Mouse (Mus musculus): ENCODE data around the gene Adad1. TPM values are rescaled to one million over a fixed set of nuclear protein-coding genes. Genes with fewer than 3 reads are reported as not detected.

Gene Adad1
- polyA plus RNA-seq (2014; fragmentation: Nextera tagmentation; extraction: Ambion mirVana), result 0.35 and 0.37 TPM in 2 replicates

GRCm38 (mm10) chr3:37063406-37063805 lies at the start of gene Adad1:
Gene Adad1 (plus strand): TSS chr3:37063527.
- ATAC-seq (replicated peaks; ENCODE audit: low FRiP score, low TSS enrichment, low read depth) (no peak), DNase-seq (ENCODE audit: low spot score) (no peak)
- peak within 1 kb of the TSS; percentile 46 for H3K4me2 ChIP-seq (ENCODE audit: low read length)
- H3K4me3 ChIP-seq (ENCODE audit: low read depth, low read length), result peak within 1 kb of the TSS; percentile 12
- no peaks in the 10 kb centered on the region for H3K4me1 ChIP-seq (replicated peaks; ENCODE audit: control insufficient read depth, insufficient read depth, low read length)
- no peaks in the 10 kb centered on the region for H3K27me3 ChIP-seq (replicated peaks; ENCODE audit: control insufficient read depth, insufficient read depth, low read length)
- 59% methylated on average over 37 of the region's 39 CpGs for WGBS
- peaks cover 12% of the 10 kb centered on the region for H3K9me3 ChIP-seq (ENCODE audit: control insufficient read depth, low read length)
- H3K9ac ChIP-seq (ENCODE audit: low read length), result no peak within 1 kb of the TSS
- no peak within 1 kb of the TSS for H3K27ac ChIP-seq (ENCODE audit: low read depth)
- H3K36me3 ChIP-seq (ENCODE audit: control insufficient read depth, insufficient read depth, low read length), result no peaks in the 10 kb centered on the region

- DNase-seq (ENCODE audit: low spot score) (no peak), ATAC-seq (replicated peaks; ENCODE audit: low FRiP score, low TSS enrichment, low read depth) (no peak)
- no peak overlapping the region for H3K9ac ChIP-seq (ENCODE audit: low read length)
- H3K4me3 ChIP-seq (ENCODE audit: low read depth, low read length), result no peak overlapping the region
- H3K27ac ChIP-seq (ENCODE audit: low read depth), result no peak overlapping the region
- no peak overlapping the region for H3K4me2 ChIP-seq (ENCODE audit: low read length)
- no peaks in the 10 kb centered on the region for H3K27me3 ChIP-seq (replicated peaks; ENCODE audit: control insufficient read depth, insufficient read depth, low read length)
- WGBS, result 85% methylated on average over 2 of the region's 2 CpGs
- peaks cover 66% of the 10 kb centered on the region for H3K36me3 ChIP-seq (ENCODE audit: control insufficient read depth, insufficient read depth, low read length)
- no peaks in the 10 kb centered on the region for H3K4me1 ChIP-seq (replicated peaks; ENCODE audit: control insufficient read depth, insufficient read depth, low read length)
- H3K9me3 ChIP-seq (ENCODE audit: control insufficient read depth, low read length), result no peaks in the 10 kb centered on the region
Observed at GRCm38 (mm10) chr3:37037979-37038378, 25.3 kb upstream of the Adad1 start.

GRCm38 (mm10) chr3:37039811-37040210 lies 23.5 kb upstream of the Adad1 start:
- H3K4me2 ChIP-seq (ENCODE audit: low read length), result no peak overlapping the region
- no peak overlapping the region for H3K4me3 ChIP-seq (ENCODE audit: low read depth, low read length)
- H3K9ac ChIP-seq (ENCODE audit: low read length), result no peak overlapping the region
- no peaks in the 10 kb centered on the region for H3K9me3 ChIP-seq (ENCODE audit: control insufficient read depth, low read length)
- H3K4me1 ChIP-seq (replicated peaks; ENCODE audit: control insufficient read depth, insufficient read depth, low read length), result no peaks in the 10 kb centered on the region
- no peak for DNase-seq (ENCODE audit: low spot score)
- H3K27ac ChIP-seq (ENCODE audit: low read depth), result no peak overlapping the region
- H3K36me3 ChIP-seq (ENCODE audit: control insufficient read depth, insufficient read depth, low read length), result peaks cover 71% of the 10 kb centered on the region
- no peak for ATAC-seq (replicated peaks; ENCODE audit: low FRiP score, low TSS enrichment, low read depth)
- no peaks in the 10 kb centered on the region for H3K27me3 ChIP-seq (replicated peaks; ENCODE audit: control insufficient read depth, insufficient read depth, low read length)

GRCm38 (mm10) chr3:37051491-37051890 lies 11.8 kb upstream of the Adad1 start:
- H3K27ac ChIP-seq (ENCODE audit: low read depth), result no peak overlapping the region
- H3K9me3 ChIP-seq (ENCODE audit: control insufficient read depth, low read length), result no peaks in the 10 kb centered on the region
- no peaks in the 10 kb centered on the region for H3K4me1 ChIP-seq (replicated peaks; ENCODE audit: control insufficient read depth, insufficient read depth, low read length)
- no peak overlapping the region for H3K9ac ChIP-seq (ENCODE audit: low read length)
- H3K27me3 ChIP-seq (replicated peaks; ENCODE audit: control insufficient read depth, insufficient read depth, low read length), result no peaks in the 10 kb centered on the region
- ATAC-seq (replicated peaks; ENCODE audit: low FRiP score, low TSS enrichment, low read depth) (no peak), DNase-seq (ENCODE audit: low spot score) (no peak)
- no peak overlapping the region for H3K4me2 ChIP-seq (ENCODE audit: low read length)
- no peak overlapping the region for H3K4me3 ChIP-seq (ENCODE audit: low read depth, low read length)
- H3K36me3 ChIP-seq (ENCODE audit: control insufficient read depth, insufficient read depth, low read length), result peaks cover 39% of the 10 kb centered on the region
- 96% methylated on average over 1 of the region's 1 CpGs for WGBS

- no peak for ATAC-seq (replicated peaks; ENCODE audit: low FRiP score, low TSS enrichment, low read depth)
- no peak overlapping the region for H3K4me3 ChIP-seq (ENCODE audit: low read depth, low read length)
- no peak overlapping the region for H3K9ac ChIP-seq (ENCODE audit: low read length)
- H3K27me3 ChIP-seq (replicated peaks; ENCODE audit: control insufficient read depth, insufficient read depth, low read length), result no peaks in the 10 kb centered on the region
- H3K27ac ChIP-seq (ENCODE audit: low read depth), result no peak overlapping the region
- no peaks in the 10 kb centered on the region for H3K36me3 ChIP-seq (ENCODE audit: control insufficient read depth, insufficient read depth, low read length)
- no peak overlapping the region for H3K4me2 ChIP-seq (ENCODE audit: low read length)
- H3K4me1 ChIP-seq (replicated peaks; ENCODE audit: control insufficient read depth, insufficient read depth, low read length), result no peaks in the 10 kb centered on the region
- DNase-seq (ENCODE audit: low spot score), result no peak
- H3K9me3 ChIP-seq (ENCODE audit: control insufficient read depth, low read length), result no peaks in the 10 kb centered on the region
Observed at GRCm38 (mm10) chr3:37073211-37073610, 9.9 kb downstream of the Adad1 start.

GRCm38 (mm10) chr3:37084860-37085259 lies 21.5 kb downstream of the Adad1 start:
- no peaks in the 10 kb centered on the region for H3K36me3 ChIP-seq (ENCODE audit: control insufficient read depth, insufficient read depth, low read length)
- ATAC-seq (replicated peaks; ENCODE audit: low FRiP score, low TSS enrichment, low read depth), result no peak
- no peaks in the 10 kb centered on the region for H3K4me1 ChIP-seq (replicated peaks; ENCODE audit: control insufficient read depth, insufficient read depth, low read length)
- no peaks in the 10 kb centered on the region for H3K27me3 ChIP-seq (replicated peaks; ENCODE audit: control insufficient read depth, insufficient read depth, low read length)
- no peak overlapping the region for H3K4me3 ChIP-seq (ENCODE audit: low read depth, low read length)
- no peaks in the 10 kb centered on the region for H3K9me3 ChIP-seq (ENCODE audit: control insufficient read depth, low read length)
- H3K9ac ChIP-seq (ENCODE audit: low read length), result no peak overlapping the region
- no peak for DNase-seq (ENCODE audit: low spot score)
- no peak overlapping the region for H3K4me2 ChIP-seq (ENCODE audit: low read length)
- H3K27ac ChIP-seq (ENCODE audit: low read depth), result no peak overlapping the region
- 54% methylated on average over 4 of the region's 4 CpGs for WGBS

GRCm38 (mm10) chr3:37090721-37091120 lies 27.4 kb downstream of the Adad1 start:
- H3K27ac ChIP-seq (ENCODE audit: low read depth), result no peak overlapping the region
- H3K4me2 ChIP-seq (ENCODE audit: low read length), result no peak overlapping the region
- H3K4me3 ChIP-seq (ENCODE audit: low read depth, low read length), result no peak overlapping the region
- no peaks in the 10 kb centered on the region for H3K9me3 ChIP-seq (ENCODE audit: control insufficient read depth, low read length)
- DNase-seq (ENCODE audit: low spot score) (no peak), ATAC-seq (replicated peaks; ENCODE audit: low FRiP score, low TSS enrichment, low read depth) (no peak)
- no peaks in the 10 kb centered on the region for H3K27me3 ChIP-seq (replicated peaks; ENCODE audit: control insufficient read depth, insufficient read depth, low read length)
- H3K36me3 ChIP-seq (ENCODE audit: control insufficient read depth, insufficient read depth, low read length), result no peaks in the 10 kb centered on the region
- no peaks in the 10 kb centered on the region for H3K4me1 ChIP-seq (replicated peaks; ENCODE audit: control insufficient read depth, insufficient read depth, low read length)
- H3K9ac ChIP-seq (ENCODE audit: low read length), result no peak overlapping the region

DNA sequence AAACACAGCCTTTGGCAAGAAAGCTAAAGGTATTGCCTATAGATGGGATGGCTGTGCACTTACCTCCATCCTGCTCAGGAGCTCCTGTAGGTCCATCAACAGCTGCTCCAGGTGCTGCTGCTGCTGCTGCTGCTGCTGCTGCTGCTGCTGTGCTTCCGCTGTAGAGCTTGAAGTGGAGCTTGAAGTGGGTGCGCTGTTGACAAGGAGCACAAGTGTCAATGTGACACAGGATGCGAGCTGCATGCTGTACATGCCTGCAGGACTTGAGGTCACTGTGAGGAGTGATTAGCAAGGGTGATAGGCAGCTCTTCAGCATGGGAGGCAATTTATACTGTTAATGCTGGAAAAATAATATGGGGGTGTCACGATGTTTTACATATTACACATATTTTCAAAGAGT lies 62.3 kb downstream of the Adad1 start, which contains the start of gene Il2:
TSS of gene Il2 (minus strand) at position 305 of the 400 bp plus-strand sequence.
- no peak for DNase-seq (ENCODE audit: low spot score)
- WGBS, result 81% methylated on average over 4 of the region's 4 CpGs
- no peaks in the 10 kb centered on the region for H3K9me3 ChIP-seq (ENCODE audit: control insufficient read depth, low read length)

GRCm38 (mm10) chr3:37126162-37126561 lies 62.8 kb downstream of the Adad1 start:
- Histone ChIP-seq H3K9me3 (ENCODE audit: control insufficient read depth, low read length) (no peaks in the 10 kb centered on the region), H3K36me3 (ENCODE audit: control insufficient read depth, insufficient read depth, low read length) (no peaks in the 10 kb centered on the region), H3K27me3 (replicated peaks; ENCODE audit: control insufficient read depth, insufficient read depth, low read length) (no peaks in the 10 kb centered on the region), H3K4me3 (ENCODE audit: low read depth, low read length) (no peak overlapping the region), H3K27ac (ENCODE audit: low read depth) (no peak overlapping the region), H3K4me2 (ENCODE audit: low read length) (no peak overlapping the region), H3K4me1 (replicated peaks; ENCODE audit: control insufficient read depth, insufficient read depth, low read length) (no peaks in the 10 kb centered on the region; the same call in 1 of the 2 replicates), H3K9ac (ENCODE audit: low read length) (no peak overlapping the region)
- ATAC-seq (replicated peaks; ENCODE audit: low FRiP score, low TSS enrichment, low read depth), result no peak
- no peak for DNase-seq (ENCODE audit: low spot score)
- 68% methylated on average over 4 of the region's 4 CpGs for WGBS

More for the DNA sequence above, 62.3 kb downstream of the Adad1 start, which contains the start of gene Il2:
- Histone ChIP-seq H3K36me3 (ENCODE audit: control insufficient read depth, insufficient read depth, low read length) (no peaks in the 10 kb centered on the region), H3K4me3 (ENCODE audit: low read depth, low read length) (no peak within 1 kb of the TSS), H3K4me1 (replicated peaks; ENCODE audit: control insufficient read depth, insufficient read depth, low read length) (no peaks in the 10 kb centered on the region; the same call in 1 of the 2 replicates), H3K4me2 (ENCODE audit: low read length) (no peak within 1 kb of the TSS), H3K27ac (ENCODE audit: low read depth) (no peak within 1 kb of the TSS), H3K9ac (ENCODE audit: low read length) (no peak within 1 kb of the TSS), H3K27me3 (replicated peaks; ENCODE audit: control insufficient read depth, insufficient read depth, low read length) (no peaks in the 10 kb centered on the region)
- ATAC-seq (replicated peaks; ENCODE audit: low FRiP score, low TSS enrichment, low read depth), result no peak

All from intestine, embryonic 14.5 days (tissue).